ENCODE assay signal across 14 mouse cellular contexts in genomic region chr9:122525621-122526055, GRCm38 (mm10).
DNase-seq lines count a peak whose midpoint lies in the region; ATAC-seq lines count a peak whose summit lies in the region.
"Had no signal": no experiment of that assay in that cellular context is flagged by ENCODE, and none has a peak within 500 bp of the region (broad histone marks: within the 10 kb centered on the region; RNA-seq: fewer than 3 reads in every experiment).

No protein-coding gene starts in this region.

- H3K27ac ChIP-seq in embryonic facial prominence, embryonic 11.5 days (replicated peaks; ENCODE audit: low read depth, low read length), result no peak overlapping the region
- H3K27ac ChIP-seq in embryonic facial prominence, embryonic 10.5 days (replicated peaks), result no peak overlapping the region
- H3K27ac ChIP-seq in midbrain, embryonic 14.5 days (replicated peaks; ENCODE audit: low read depth, low read length), result no peak overlapping the region
- no peak overlapping the region for H3K27ac ChIP-seq in midbrain, embryonic 10.5 days (replicated peaks)
- H3K27ac ChIP-seq: heart, adult 2 months; hindbrain, embryonic 14.5 days had no signal

- no peaks in the 10 kb centered on the region for H3K36me3 ChIP-seq in embryonic facial prominence, embryonic 11.5 days (replicated peaks; ENCODE audit: control insufficient read depth, insufficient read depth, low read depth, low read length)
- no peaks in the 10 kb centered on the region for H3K36me3 ChIP-seq in embryonic facial prominence, embryonic 10.5 days (replicated peaks)
- no peaks in the 10 kb centered on the region for H3K36me3 ChIP-seq in midbrain, embryonic 14.5 days (ENCODE audit: control insufficient read depth, insufficient read depth, low read length)
- H3K36me3 ChIP-seq in midbrain, embryonic 10.5 days, result no peaks in the 10 kb centered on the region

- no peaks in the 10 kb centered on the region for H3K27me3 ChIP-seq in embryonic facial prominence, embryonic 11.5 days (ENCODE audit: control insufficient read depth, insufficient read depth, low read length)
- H3K27me3 ChIP-seq in embryonic facial prominence, embryonic 10.5 days (replicated peaks; ENCODE audit: low read depth, poor library complexity, severe bottlenecking), result no peaks in the 10 kb centered on the region
- H3K27me3 ChIP-seq in midbrain, embryonic 14.5 days (ENCODE audit: control insufficient read depth, insufficient read depth, low read length), result no peaks in the 10 kb centered on the region; the same call in 1 of the 2 replicates
- no peaks in the 10 kb centered on the region for H3K27me3 ChIP-seq in midbrain, embryonic 10.5 days (ENCODE audit: low read depth, poor library complexity, severe bottlenecking)

- 0 out of 2 replicates have a peak, but pooled peaks have one; percentile 23 for ATAC-seq in embryonic facial prominence, embryonic 11.5 days (replicated peaks; ENCODE audit: insufficient number of reproducible peaks, low FRiP score, low TSS enrichment, low read depth)
- ATAC-seq in midbrain, embryonic 14.5 days (ENCODE audit: low FRiP score, low TSS enrichment), result no peak
- ATAC-seq: forebrain, embryonic 16.5 days had no signal

- H3K9ac ChIP-seq in embryonic facial prominence, embryonic 11.5 days (replicated peaks; ENCODE audit: low read length), result no peak overlapping the region
- H3K9ac ChIP-seq in midbrain, embryonic 14.5 days (replicated peaks; ENCODE audit: low read length), result no peak overlapping the region
- H3K9ac ChIP-seq: hindbrain, embryonic 14.5 days had no signal

- H3K9me3 ChIP-seq in embryonic facial prominence, embryonic 11.5 days (replicated peaks; ENCODE audit: control insufficient read depth, low read length), result no peaks in the 10 kb centered on the region
- no peaks in the 10 kb centered on the region for H3K9me3 ChIP-seq in embryonic facial prominence, embryonic 10.5 days
- H3K9me3 ChIP-seq in midbrain, embryonic 14.5 days (ENCODE audit: control insufficient read depth, low read length), result no peaks in the 10 kb centered on the region
- no peaks in the 10 kb centered on the region for H3K9me3 ChIP-seq in midbrain, embryonic 10.5 days (replicated peaks)

- intact Hi-C loops in left cerebral cortex, postnatal 4 days (cut with DNase I), result no loop called here

- peak; percentile 56 for DNase-seq in embryonic facial prominence, embryonic 11.5 days (ENCODE audit: low spot score)
- no peak for DNase-seq in embryonic facial prominence, embryonic 10.5 days (ENCODE audit: low spot score)
- DNase-seq in midbrain, embryonic 14.5 days, result peak; percentile 37
- no peak for DNase-seq in midbrain, embryonic 10.5 days (ENCODE audit: low spot score)
- DNase-seq in embryo, embryonic 10.5 days (ENCODE audit: low spot score), result peak; percentile 42
- DNase-seq in retina, postnatal 1 day, result peak; percentile 65
- no peak for DNase-seq in c-Kit-positive CD71-positive TER-119-positive erythroid progenitor cells, embryonic 14.5 days (ENCODE audit: low spot score)
- no peak for DNase-seq in left cerebral cortex, postnatal 4 days
- DNase-seq: cerebellum, postnatal 25 days; heart, adult 2 months; kidney, postnatal 10 days; thymus, postnatal 36 days had no signal

- 29% methylated on average over 10 of the region's 10 CpGs for WGBS in embryonic facial prominence, embryonic 11.5 days
- 40% methylated on average over 10 of the region's 10 CpGs for WGBS in embryonic facial prominence, embryonic 10.5 days
- WGBS in midbrain, embryonic 14.5 days, result 8% methylated on average over 10 of the region's 10 CpGs
- WGBS in midbrain, embryonic 10.5 days, result 26% methylated on average over 10 of the region's 10 CpGs

- no peak overlapping the region for H3K4me2 ChIP-seq in embryonic facial prominence, embryonic 11.5 days (ENCODE audit: low read depth, low read length)
- no peak overlapping the region for H3K4me2 ChIP-seq in midbrain, embryonic 14.5 days (ENCODE audit: low read length)
- H3K4me2 ChIP-seq: hindbrain, embryonic 14.5 days had no signal

- H3K4me3 ChIP-seq in embryonic facial prominence, embryonic 11.5 days (ENCODE audit: low read depth, low read length), result no peak overlapping the region
- no peak overlapping the region for H3K4me3 ChIP-seq in embryonic facial prominence, embryonic 10.5 days
- no peak overlapping the region for H3K4me3 ChIP-seq in midbrain, embryonic 14.5 days (replicated peaks; ENCODE audit: low read depth, low read length)
- H3K4me3 ChIP-seq in midbrain, embryonic 10.5 days, result no peak overlapping the region
- H3K4me3 ChIP-seq: heart, adult 2 months had no signal

- H3K4me1 ChIP-seq in embryonic facial prominence, embryonic 11.5 days (ENCODE audit: control insufficient read depth, insufficient read depth, low read length), result no peaks in the 10 kb centered on the region
- H3K4me1 ChIP-seq in embryonic facial prominence, embryonic 10.5 days, result peaks cover 9% of the 10 kb centered on the region
- H3K4me1 ChIP-seq in midbrain, embryonic 14.5 days (ENCODE audit: control insufficient read depth, insufficient read depth, low read length), result 0 out of 2 replicates have a peak, but pooled peaks cover 4% of the 10 kb centered on the region
- peaks cover 24% of the 10 kb centered on the region for H3K4me1 ChIP-seq in midbrain, embryonic 10.5 days

Comparison
In these comparisons a context has a peak if more than half of its experiments do, and no peak if none do; other contexts are left out.
1. DNase-seq: peak in embryonic facial prominence, embryonic 11.5 days (single experiment), midbrain, embryonic 14.5 days (single experiment), embryo, embryonic 10.5 days (single experiment) and retina, postnatal 1 day (single experiment); none in embryonic facial prominence, embryonic 10.5 days (single experiment), midbrain, embryonic 10.5 days (single experiment), c-Kit-positive CD71-positive TER-119-positive erythroid progenitor cells, embryonic 14.5 days (single experiment) and left cerebral cortex, postnatal 4 days (single experiment).